Mouse (Mus musculus) limb, embryonic 14.5 days (tissue): ENCODE results near the gene Rnf220. TPM values are rescaled to one million over a fixed set of nuclear protein-coding genes. Genes with fewer than 3 reads are reported as not detected.

Experiments
- ATAC-seq: fragments of 200-750 bp; cut with Nextera tagmentation; 2 replicates; pipeline ENCODE4 v1.8.0; 2017; ENCODE audit warnings: low read depth, moderate number of reproducible peaks, moderate TSS enrichment; ENCODE audit not compliant: low FRiP score
- DNase-seq: peaks from one replicate; pipeline ENCODE4 v3.0.0-alpha.2; 2015; ENCODE audit warnings: low spot score
- H3K27ac ChIP-seq: fragments of 300-500 bp; sonication (generic); replicated peaks from 2 replicates; pipeline ENCODE4 v1.5.1; 2014; ENCODE audit warnings: low read depth, mild to moderate bottlenecking, low read length, moderate library complexity, mixed read lengths
- H3K27me3 ChIP-seq: fragments of 300-500 bp; sonication (generic); 2 replicates; pipeline ENCODE4 v1.6.1; 2014; ENCODE audit warnings: low read length, mixed read lengths; ENCODE audit not compliant: control insufficient read depth, insufficient read depth
- H3K36me3 ChIP-seq: fragments of 300-500 bp; sonication (generic); 2 replicates; pipeline ENCODE4 v1.6.1; 2014; ENCODE audit warnings: mild to moderate bottlenecking, low read length, moderate library complexity, mixed read lengths; ENCODE audit not compliant: control insufficient read depth, insufficient read depth
- H3K4me1 ChIP-seq: fragments of 300-500 bp; sonication (generic); 2 replicates; pipeline ENCODE4 v1.6.1; 2014; ENCODE audit warnings: antibody characterized with exemption, low read length, mixed read lengths; ENCODE audit not compliant: control insufficient read depth, insufficient read depth
- H3K4me2 ChIP-seq: fragments of 300-500 bp; sonication (generic); replicated peaks from 2 replicates; pipeline ENCODE4 v1.6.1; 2014; ENCODE audit warnings: low read depth, mild to moderate bottlenecking, low read length, moderate library complexity; ENCODE audit not compliant: severe bottlenecking
- H3K4me3 ChIP-seq: fragments of 300-500 bp; sonication (generic); replicated peaks from 2 replicates; pipeline ENCODE4 v1.5.1; 2014; ENCODE audit warnings: low read length
- H3K9ac ChIP-seq: fragments of 300-500 bp; sonication (generic); 2 replicates; pipeline ENCODE4 v1.6.1; 2014; ENCODE audit warnings: mild to moderate bottlenecking, low read depth, low read length, moderate library complexity; ENCODE audit not compliant: severe bottlenecking
- H3K9me3 ChIP-seq: fragments of 300-500 bp; sonication (generic); 2 replicates; pipeline ENCODE4 v1.6.1; 2016; ENCODE audit warnings: low read length; ENCODE audit not compliant: control insufficient read depth
- POLR2A ChIP-seq: fragments of 200-500 bp; IDR thresholded peaks from 2 replicates; pipeline ENCODE4 v1.8.0; 2012; ENCODE audit warnings: inconsistent platforms, mild to moderate bottlenecking, moderate library complexity, borderline replicate concordance; ENCODE audit not compliant: insufficient read depth, insufficient read length; ENCODE audit errors: extremely low read depth
- WGBS: fragments of 180-500 bp; shearing (Covaris S2); extraction: QIAGEN DNeasy Blood & Tissue Kit; methylation state at CpG from one replicate; pipeline ENCODE4 v1.1.7; 2014; 5-methylcytosine and 5-hydroxymethylcytosine counted together
- polyA plus RNA-seq, 2 experiments: library from polyadenylated mRNA; depleted of rRNA in 1 of 2; stranded (reverse) in 1 of 2; unstranded in 1 of 2; fragments of >200 nt; fragmentation: Nextera tagmentation in 1 of 2; extraction: Ambion mirVana in 1 of 2; gene quantifications; 2 replicates each; pipeline versions ENCODE4 v1.2.1 to v1.2.3; 2012 to 2014

Rnf220 gene
- polyA plus RNA-seq, 2 experiments, result 72.8 to 126 TPM

- Histone ChIP-seq H3K27me3 (no peaks in the 10 kb centered on the region), H3K4me1 (peaks cover 13% of the 10 kb centered on the region; the same call in 1 of the 2 replicates)
- 72% methylated on average over 17 of the region's 17 CpGs for WGBS
Observed at GRCm38 (mm10) chr4:117359803-117360382, 137.0 kb downstream of the Rnf220 start.

DNA sequence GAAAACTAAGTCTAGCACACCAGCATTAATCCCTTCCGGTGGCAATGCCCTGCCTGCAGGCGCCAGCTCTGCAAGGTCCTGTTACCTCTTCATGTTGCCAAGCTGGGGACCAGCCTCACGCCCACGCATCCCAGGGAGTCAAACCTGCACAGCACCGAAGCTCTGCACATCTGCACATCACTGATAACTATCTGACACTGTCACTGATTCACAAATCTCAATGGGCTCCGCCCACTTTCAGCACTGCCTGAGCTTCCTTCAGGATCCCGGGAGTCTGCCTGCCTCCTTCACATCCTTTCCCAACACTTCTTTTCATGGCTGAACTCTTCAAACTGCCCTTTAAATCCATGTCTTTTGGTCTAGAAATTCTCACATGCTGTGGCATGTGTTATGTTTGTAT lies 138.9 kb downstream of the Rnf220 start:
- DNase-seq, result no peak
- WGBS, result 56% methylated on average over 7 of the region's 7 CpGs
- Histone ChIP-seq H3K9ac (no peak overlapping the region), H3K4me1 (peaks cover 24% of the 10 kb centered on the region), H3K4me2 (no peak overlapping the region), H3K27me3 (no peaks in the 10 kb centered on the region), H3K9me3 (no peaks in the 10 kb centered on the region), H3K4me3 (no peak overlapping the region), H3K36me3 (no peaks in the 10 kb centered on the region), H3K27ac (no peak overlapping the region)
- TF ChIP-seq POLR2A, result no peak
- no peak for ATAC-seq

More at GRCm38 (mm10) chr4:117359803-117360382, 137.0 kb downstream of the Rnf220 start:
- no peak overlapping the region for H3K4me2 ChIP-seq
- no peaks in the 10 kb centered on the region for H3K9me3 ChIP-seq
- DNase-seq, result no peak
- no peak overlapping the region for H3K4me3 ChIP-seq
- no peak for TF ChIP-seq POLR2A
- H3K27ac ChIP-seq, result no peak overlapping the region
- H3K36me3 ChIP-seq, result no peaks in the 10 kb centered on the region
- H3K9ac ChIP-seq, result no peak overlapping the region
- ATAC-seq, result no peak

DNA sequence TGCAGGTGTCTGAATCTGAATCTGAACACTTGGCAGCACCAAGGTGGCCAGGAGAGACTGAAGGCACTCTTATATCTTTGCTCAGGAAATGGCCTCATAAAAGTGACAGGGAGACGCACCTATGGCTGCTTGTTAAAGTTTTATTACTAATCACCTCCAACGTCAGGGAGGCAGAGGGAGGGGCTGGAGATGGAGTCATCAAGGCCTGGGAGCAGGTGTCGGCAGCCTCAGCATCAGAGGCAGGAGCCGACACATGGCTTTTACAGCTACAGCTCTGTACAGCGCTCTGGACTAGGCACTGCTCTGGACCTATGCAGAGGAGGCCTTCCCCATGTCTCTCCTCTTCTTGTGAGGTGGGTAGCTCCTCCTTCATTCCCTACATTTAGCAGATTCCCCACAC lies 139.7 kb downstream of the Rnf220 start:
- no peaks in the 10 kb centered on the region for H3K9me3 ChIP-seq
- no peak overlapping the region for H3K4me2 ChIP-seq
- 26% methylated on average over 5 of the region's 5 CpGs for WGBS
- DNase-seq (no peak), ATAC-seq (no peak)
- no peak for TF ChIP-seq POLR2A
- no peaks in the 10 kb centered on the region for H3K36me3 ChIP-seq
- no peaks in the 10 kb centered on the region for H3K27me3 ChIP-seq
- H3K27ac ChIP-seq, result no peak overlapping the region
- H3K4me3 ChIP-seq, result no peak overlapping the region
- H3K4me1 ChIP-seq, result peaks cover 32% of the 10 kb centered on the region
- H3K9ac ChIP-seq, result no peak overlapping the region

DNA sequence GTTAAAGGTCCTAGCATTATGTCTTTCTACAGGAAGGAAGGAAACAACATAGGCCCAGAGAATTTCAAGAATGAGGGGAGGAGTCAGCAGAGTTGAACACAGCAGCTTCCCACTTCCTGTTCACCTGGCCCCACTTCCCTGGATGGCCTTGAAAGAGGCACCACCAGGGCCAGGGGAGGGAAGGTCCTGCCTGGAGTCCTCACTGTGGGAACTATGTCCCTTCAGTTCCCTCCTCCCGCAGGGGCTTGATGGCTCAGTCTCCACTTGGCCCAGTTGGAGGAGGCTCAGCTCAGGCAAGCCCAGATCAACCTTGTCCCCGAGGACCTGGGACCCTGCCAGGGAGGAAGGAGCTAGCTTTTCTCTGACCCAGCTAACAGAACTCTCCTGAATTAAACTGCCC lies 140.6 kb downstream of the Rnf220 start:
- no peaks in the 10 kb centered on the region for H3K9me3 ChIP-seq
- H3K9ac ChIP-seq, result no peak overlapping the region
- H3K36me3 ChIP-seq, result no peaks in the 10 kb centered on the region
- peaks cover 41% of the 10 kb centered on the region for H3K4me1 ChIP-seq
- H3K27me3 ChIP-seq, result no peaks in the 10 kb centered on the region
- no peak overlapping the region for H3K4me2 ChIP-seq
- no peak for TF ChIP-seq POLR2A
- whole genome bisulfite sequencing, result 68% methylated on average over 2 of the region's 2 CpGs
- DNase-seq (no peak), ATAC-seq (no peak)
- H3K4me3 ChIP-seq, result no peak overlapping the region
- no peak overlapping the region for H3K27ac ChIP-seq

- H3K9ac ChIP-seq, result no peak overlapping the region
- DNase-seq (no peak), ATAC-seq (no peak)
- H3K4me1 ChIP-seq, result peaks cover 51% of the 10 kb centered on the region
- H3K4me2 ChIP-seq, result no peak overlapping the region
- H3K27ac ChIP-seq, result no peak overlapping the region
- no peaks in the 10 kb centered on the region for H3K27me3 ChIP-seq
- no peaks in the 10 kb centered on the region for H3K36me3 ChIP-seq
- 72% methylated on average over 6 of the region's 6 CpGs for WGBS
- no peak overlapping the region for H3K4me3 ChIP-seq
- no peak for TF ChIP-seq POLR2A
- H3K9me3 ChIP-seq, result no peaks in the 10 kb centered on the region
Observed at GRCm38 (mm10) chr4:117354651-117355050, 142.2 kb downstream of the Rnf220 start.
